Mouse (Mus musculus): ENCODE measurements at regions not wholly inside any gene's neighbourhood (a gene's known extent, or its start where the extent isn't known, plus 50 kb on each side); places are given as distances from the start of the nearest gene placed in this dataset.

DNA sequence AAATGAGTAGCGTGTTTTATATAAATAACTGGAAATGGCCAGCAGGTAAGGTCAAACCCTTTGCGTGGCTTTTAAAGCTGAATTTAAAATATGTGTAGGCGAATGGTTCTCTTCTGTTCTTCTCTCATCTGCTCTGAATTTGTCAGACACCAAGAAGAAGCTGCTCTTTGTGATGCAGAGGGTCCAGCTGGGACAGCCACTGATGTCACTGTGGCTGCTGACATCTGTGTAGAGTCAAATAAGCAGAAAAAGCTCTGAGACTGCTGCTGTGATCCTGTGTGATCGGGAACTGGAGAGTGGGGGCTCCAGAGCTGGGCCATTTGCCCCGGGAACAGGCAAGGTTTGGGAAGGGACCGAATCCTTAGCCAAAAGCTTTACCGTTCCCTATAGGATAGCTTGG lies 68.6 kb upstream of the Bend4 start:
- TF ChIP-seq CTCF (IDR thresholded peaks at IDR 0.05; ENCODE audit: insufficient read depth, low read length), result no peak
- no peak for TF ChIP-seq POLR2A (IDR thresholded peaks at IDR 0.05; ENCODE audit: borderline replicate concordance, extremely low read depth, low read depth, low read length)
